Mouse (Mus musculus) olfactory bulb, adult 2 months (tissue): Measurements from ENCODE around the gene Ogfod3. TPM values are rescaled to one million over a fixed set of nuclear protein-coding genes. Genes with fewer than 3 reads are reported as not detected.

ENCODE experiments used
- H3K27ac ChIP-seq: fragments of 200-500 bp; 2 replicates; pipeline ENCODE4 v1.5.1; 2012; ENCODE audit warnings: low read depth, low read length; ENCODE audit not compliant: insufficient read depth
- H3K4me1 ChIP-seq: fragments of 200-500 bp; 2 replicates; pipeline ENCODE4 v1.6.1; 2012; ENCODE audit warnings: low read length; ENCODE audit not compliant: control insufficient read depth, insufficient read depth
- H3K4me3 ChIP-seq: fragments of 200-500 bp; 2 replicates; pipeline ENCODE4 v1.5.1; 2012; ENCODE audit warnings: mild to moderate bottlenecking, low read depth, low read length, moderate library complexity; ENCODE audit not compliant: insufficient read depth
- CTCF ChIP-seq: fragments of 200-500 bp; IDR thresholded peaks from 2 replicates; pipeline ENCODE4 v1.5.1; 2012; ENCODE audit warnings: low read depth, mild to moderate bottlenecking, low read length, moderate library complexity; ENCODE audit not compliant: insufficient read depth
- POLR2A ChIP-seq: fragments of 200-500 bp; IDR thresholded peaks from 2 replicates; pipeline ENCODE4 v1.6.1; 2012; ENCODE audit warnings: mild to moderate bottlenecking, low read depth, low read length, moderate library complexity; ENCODE audit not compliant: insufficient read depth
- WGBS: fragments of 180-500 bp; shearing (Covaris S2); methylation state at CpG from one replicate; pipeline ENCODE4 v1.1.7; 2018; 5-methylcytosine and 5-hydroxymethylcytosine counted together
- polyA plus RNA-seq: library from polyadenylated mRNA; stranded (reverse); fragments of >200 nt; gene quantifications from 2 replicates; pipeline ENCODE4 v1.2.4, GENCODE M21; 2012; ENCODE audit warnings: low replicate concordance; ENCODE audit not compliant: missing spikeins, insufficient read depth, insufficient read length

Gene Ogfod3
- polyA plus RNA-seq, 1 experiment = not detected

GRCm38 (mm10) chr11:121200781-121201180, 3.7 kb downstream of the Ogfod3 start:
- no peak overlapping the region for H3K4me3 ChIP-seq
- WGBS = 94% methylated on average over 6 of the region's 6 CpGs
- peaks cover 6% of the 10 kb centered on the region for H3K4me1 ChIP-seq
- no peak overlapping the region for H3K27ac ChIP-seq
- TF ChIP-seq POLR2A = no peak
- TF ChIP-seq CTCF = no peak

DNA sequence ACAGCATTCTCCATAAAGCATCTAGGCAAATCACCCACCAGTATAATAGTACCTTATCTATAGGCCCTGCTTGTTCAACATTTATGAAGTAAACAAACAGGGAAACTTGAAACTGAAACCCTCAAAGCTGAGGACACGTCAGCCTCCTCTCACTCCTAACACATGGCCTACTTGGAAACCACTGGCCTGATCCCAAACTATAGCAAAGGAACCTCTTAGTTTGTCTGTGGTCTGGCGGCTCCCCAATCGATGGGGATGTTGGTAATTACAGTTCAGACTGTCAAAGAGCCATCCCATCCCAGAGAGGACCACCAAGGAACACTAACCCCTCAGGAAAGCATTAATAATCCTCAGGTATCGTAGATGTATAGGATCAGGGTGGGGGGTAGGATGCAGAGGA, 4.7 kb downstream of the Ogfod3 start:
- 81% methylated on average over 4 of the region's 4 CpGs for WGBS
- no peak overlapping the region for H3K4me3 ChIP-seq
- TF ChIP-seq POLR2A (no peak), CTCF (no peak)
- H3K27ac ChIP-seq = no peak overlapping the region
- peaks cover 6% of the 10 kb centered on the region for H3K4me1 ChIP-seq

- 0 out of 2 replicates have a peak, but pooled peaks cover 2% of the 10 kb centered on the region for H3K4me1 ChIP-seq
- no peak for TF ChIP-seq CTCF
- no peak for TF ChIP-seq POLR2A
- WGBS = 84% methylated on average over 2 of the region's 2 CpGs
- H3K27ac ChIP-seq = no peak overlapping the region
- H3K4me3 ChIP-seq = no peak overlapping the region
Measured at GRCm38 (mm10) chr11:121198622-121199021, 5.9 kb downstream of the Ogfod3 start.

DNA sequence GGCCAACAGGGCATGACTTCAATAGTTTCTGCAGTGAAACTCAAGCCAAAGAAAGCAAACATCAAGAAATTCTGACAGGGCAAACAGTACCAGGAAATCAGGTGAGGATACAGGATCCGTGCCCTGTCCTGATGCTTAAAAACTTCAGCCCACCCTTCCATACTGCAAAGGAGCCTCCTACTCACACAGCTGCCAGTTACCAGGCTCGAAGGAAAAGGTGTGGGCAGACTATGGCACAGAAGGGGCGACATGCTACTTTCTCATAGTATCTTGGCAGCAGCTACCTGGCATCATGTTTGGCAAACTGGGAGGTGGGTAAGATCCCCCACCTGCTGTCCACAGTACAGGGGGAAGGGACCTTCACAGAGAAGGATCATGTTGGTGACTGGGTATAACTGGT, 11.1 kb downstream of the Ogfod3 start:
- Histone ChIP-seq H3K27ac (no peak overlapping the region), H3K4me3 (no peak overlapping the region), H3K4me1 (no peaks in the 10 kb centered on the region)
- WGBS = 73% methylated on average over 3 of the region's 3 CpGs
- TF ChIP-seq POLR2A (no peak), CTCF (no peak)

- Histone ChIP-seq H3K27ac (no peak overlapping the region), H3K4me3 (no peak overlapping the region), H3K4me1 (no peaks in the 10 kb centered on the region)
- TF ChIP-seq POLR2A (no peak), CTCF (no peak)
- whole genome bisulfite sequencing = 80% methylated on average over 2 of the region's 2 CpGs
Measured at GRCm38 (mm10) chr11:121192742-121193141, 11.8 kb downstream of the Ogfod3 start.

DNA sequence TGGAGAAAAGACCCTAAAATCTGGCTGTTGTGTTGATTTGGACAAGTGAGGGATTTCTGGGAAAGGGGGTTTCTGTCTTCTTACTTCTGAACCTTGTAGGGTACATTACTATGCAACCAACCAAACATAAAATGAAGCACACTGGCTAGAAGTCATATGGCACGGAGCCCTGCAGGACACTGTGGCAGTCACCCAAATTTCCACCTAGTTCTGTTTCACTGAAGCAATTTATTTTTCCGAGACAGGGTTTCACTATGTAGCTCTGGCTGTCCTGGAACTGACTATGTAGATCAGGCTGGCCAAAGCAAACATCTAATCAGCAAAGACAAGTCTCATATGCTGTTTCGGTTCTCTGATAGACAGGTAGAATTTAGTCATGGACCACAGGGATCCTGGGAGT, 14.8 kb downstream of the Ogfod3 start:
- H3K4me1 ChIP-seq = no peaks in the 10 kb centered on the region
- 64% methylated on average over 3 of the region's 3 CpGs for WGBS
- H3K4me3 ChIP-seq = no peak overlapping the region
- H3K27ac ChIP-seq = no peak overlapping the region
- TF ChIP-seq CTCF (no peak), POLR2A (no peak)

- WGBS = 67% methylated on average over 12 of the region's 12 CpGs
- Histone ChIP-seq H3K4me3 (no peak overlapping the region), H3K27ac (no peak overlapping the region), H3K4me1 (peaks cover 4% of the 10 kb centered on the region; the same call in 1 of the 2 replicates)
- no peak for TF ChIP-seq POLR2A
- peak; percentile 33; the same call in 1 of the 2 replicates for TF ChIP-seq CTCF
Measured at GRCm38 (mm10) chr11:121176285-121177270, 27.9 kb downstream of the Ogfod3 start.

GRCm38 (mm10) chr11:121174234-121174633, 30.3 kb downstream of the Ogfod3 start:
- peaks cover 4% of the 10 kb centered on the region; the same call in 1 of the 2 replicates for H3K4me1 ChIP-seq
- no peak for TF ChIP-seq POLR2A
- no peak for TF ChIP-seq CTCF
- no peak overlapping the region for H3K4me3 ChIP-seq
- no peak overlapping the region for H3K27ac ChIP-seq
- 66% methylated on average over 3 of the region's 3 CpGs for WGBS

- TF ChIP-seq POLR2A (no peak), CTCF (no peak)
- Histone ChIP-seq H3K4me1 (peaks cover 4% of the 10 kb centered on the region; the same call in 1 of the 2 replicates), H3K27ac (no peak overlapping the region), H3K4me3 (no peak overlapping the region)
- WGBS = 81% methylated on average over 5 of the region's 5 CpGs
Measured at GRCm38 (mm10) chr11:121173203-121173602, 31.3 kb downstream of the Ogfod3 start.

DNA sequence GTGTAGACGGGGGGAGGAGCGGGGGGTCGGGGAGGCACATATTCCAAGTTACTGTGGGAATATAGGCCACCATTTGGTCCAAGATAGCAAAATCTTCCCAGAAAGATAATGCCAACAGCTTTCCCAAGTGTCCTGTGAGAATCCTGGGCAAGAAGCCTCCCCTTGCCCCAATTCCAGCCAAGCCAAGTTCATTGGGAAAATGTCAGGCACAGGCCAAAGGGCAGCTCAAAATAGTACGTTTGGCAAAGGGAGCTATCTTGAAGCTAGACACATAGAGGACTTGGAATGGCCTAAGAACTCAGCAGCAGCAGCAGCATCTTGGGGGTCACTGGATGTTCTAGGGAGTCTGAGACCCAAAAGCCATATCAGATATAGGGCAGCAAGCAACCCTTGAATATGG, 40.8 kb downstream of the Ogfod3 start:
- no peaks in the 10 kb centered on the region for H3K4me1 ChIP-seq
- H3K27ac ChIP-seq = no peak overlapping the region
- H3K4me3 ChIP-seq = no peak overlapping the region
- no peak for TF ChIP-seq POLR2A
- WGBS = 86% methylated on average over 4 of the region's 4 CpGs
